Mouse (Mus musculus) liver, embryonic 11.5 days (tissue): Measurements from ENCODE around the gene Olfr1046. TPM values are rescaled to one million over a fixed set of nuclear protein-coding genes. Genes with fewer than 3 reads are reported as not detected.
"Not testable (repeated sequence)": the region's sequence is repeated elsewhere in the genome, so short reads cannot be mapped to it uniquely, and the experiment has no call there.

Source experiments
- ATAC-seq: fragments of 200-750 bp; cut with Nextera tagmentation; replicated peaks from 2 replicates; pipeline ENCODE4 v1.8.0; 2017; ENCODE audit warnings: moderate number of reproducible peaks, mild to moderate bottlenecking, moderate TSS enrichment, moderate library complexity; ENCODE audit not compliant: low FRiP score
- DNase-seq: peaks from one replicate; pipeline ENCODE4 v3.0.0-alpha.2; 2017; ENCODE audit warnings: low spot score
- H3K27ac ChIP-seq: fragments of 300-500 bp; sonication (generic); 2 replicates; pipeline ENCODE4 v1.5.1; 2014; ENCODE audit warnings: mild to moderate bottlenecking, low read depth, low read length, control low read depth
- H3K27me3 ChIP-seq: fragments of 300-500 bp; sonication (generic); replicated peaks from 2 replicates; pipeline ENCODE4 v1.6.1; 2014; ENCODE audit warnings: low read length, mixed read lengths; ENCODE audit not compliant: control insufficient read depth, insufficient read depth
- H3K36me3 ChIP-seq: fragments of 300-500 bp; sonication (generic); 2 replicates; pipeline ENCODE4 v1.6.1; 2014; ENCODE audit warnings: mild to moderate bottlenecking, low read length, moderate library complexity, mixed read lengths; ENCODE audit not compliant: control insufficient read depth, insufficient read depth
- H3K4me1 ChIP-seq: fragments of 300-500 bp; sonication (generic); replicated peaks from 2 replicates; pipeline ENCODE4 v1.6.1; 2014; ENCODE audit warnings: low read length, mixed read lengths; ENCODE audit not compliant: control insufficient read depth, insufficient read depth
- H3K4me2 ChIP-seq: fragments of 300-500 bp; sonication (generic); 2 replicates; pipeline ENCODE4 v1.6.1; 2014; ENCODE audit warnings: mild to moderate bottlenecking, control low read depth, moderate library complexity
- H3K4me3 ChIP-seq: fragments of 300-500 bp; sonication (generic); 2 replicates; pipeline ENCODE4 v1.5.1; 2014; ENCODE audit warnings: low read depth, low read length, control low read depth
- H3K9ac ChIP-seq: fragments of 300-500 bp; sonication (generic); 2 replicates; pipeline ENCODE4 v1.6.1; 2014; ENCODE audit warnings: low read depth, low read length, control low read depth
- H3K9me3 ChIP-seq: fragments of 300-500 bp; sonication (generic); 2 replicates; pipeline ENCODE4 v1.6.1; 2016; ENCODE audit warnings: low read length, inconsistent platforms, mixed read lengths; ENCODE audit not compliant: control insufficient read depth
- WGBS: fragments of 180-500 bp; shearing (Covaris S2); extraction: QIAGEN DNeasy Blood & Tissue Kit; methylation state at CpG from one replicate; pipeline ENCODE4 v1.1.7; 2014; 5-methylcytosine and 5-hydroxymethylcytosine counted together
- polyA plus RNA-seq: library from polyadenylated mRNA; unstranded; fragments of >200 nt; fragmentation: Nextera tagmentation; extraction: Ambion mirVana; gene quantifications from 2 replicates; pipeline ENCODE4 v1.2.1, GENCODE M21; 2014

The Olfr1046 gene
- polyA plus RNA-seq: not detected in 2 replicates

- WGBS: 63% methylated on average over 2 of the region's 2 CpGs
- ATAC-seq (no peak), DNase-seq (no peak)
- H3K4me1 ChIP-seq: no peaks in the 10 kb centered on the region
- H3K4me2 ChIP-seq: no peak within 1 kb of the TSS
- no peaks in the 10 kb centered on the region for H3K36me3 ChIP-seq
- no peaks in the 10 kb centered on the region for H3K9me3 ChIP-seq
- no peak within 1 kb of the TSS for H3K4me3 ChIP-seq
- no peak within 1 kb of the TSS for H3K9ac ChIP-seq
- H3K27ac ChIP-seq: no peak within 1 kb of the TSS
- no peaks in the 10 kb centered on the region for H3K27me3 ChIP-seq
These were observed at the start of gene Olfr1046 for GRCm38 (mm10) chr2:86219214-86219613. TSS of gene Olfr1046 (minus strand) at chr2:86219314.

DNA sequence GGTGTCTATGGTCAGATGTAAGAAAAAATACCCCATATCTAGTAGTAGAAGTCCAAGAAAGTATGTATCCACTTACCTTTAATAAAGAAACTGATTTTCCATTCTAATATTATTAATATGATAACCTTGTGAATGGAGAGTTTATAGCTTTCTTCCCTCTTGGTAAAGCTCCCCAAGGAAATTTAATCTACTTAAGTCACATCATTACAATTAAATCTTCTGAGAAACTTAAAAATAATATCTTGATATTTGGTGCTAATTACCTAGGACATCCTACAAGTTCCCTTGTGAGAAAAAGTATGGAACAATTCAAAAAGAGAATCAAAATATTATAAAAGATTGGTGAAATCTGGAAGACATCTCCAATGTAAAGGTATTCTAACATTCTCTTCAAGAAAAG lies 39.1 kb upstream of the Olfr1046 start, which contains the start of gene Olfr1049:
Gene Olfr1049, minus strand, starts transcription at position 101 of the 400 bp plus-strand sequence.
- not testable (repeated sequence) for H3K9ac ChIP-seq, H3K36me3 ChIP-seq, H3K4me1 ChIP-seq, ATAC-seq, H3K4me3 ChIP-seq, H3K4me2 ChIP-seq, H3K27ac ChIP-seq, H3K9me3 ChIP-seq, H3K27me3 ChIP-seq, DNase-seq

DNA sequence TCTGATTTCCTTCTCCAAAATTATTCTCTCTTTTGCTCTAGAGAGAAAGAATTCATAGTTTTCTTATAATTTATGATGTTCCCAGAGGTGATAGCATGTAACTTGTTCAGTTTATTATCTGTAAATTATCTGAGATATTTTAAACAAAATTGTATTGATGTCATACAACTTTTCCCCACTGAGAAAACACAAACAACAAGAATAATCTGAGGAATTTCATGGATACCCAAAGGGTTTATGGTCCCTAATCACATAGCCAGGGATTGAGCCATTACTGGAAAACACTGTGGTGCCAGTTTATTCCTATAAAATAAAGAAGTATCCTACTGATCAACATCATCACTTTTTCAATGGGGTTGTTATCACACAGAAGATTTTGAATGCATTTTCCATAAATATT lies 21.1 kb upstream of the Olfr1046 start, which contains the start of gene Olfr1048:
Gene Olfr1048, minus strand, starts transcription at position 101 of the 400 bp plus-strand sequence.
- Histone ChIP-seq H3K27ac (no peak within 1 kb of the TSS), H3K4me2 (no peak within 1 kb of the TSS), H3K36me3 (no peaks in the 10 kb centered on the region), H3K4me1 (no peaks in the 10 kb centered on the region), H3K9ac (no peak within 1 kb of the TSS), H3K27me3 (no peaks in the 10 kb centered on the region), H3K9me3 (no peaks in the 10 kb centered on the region), H3K4me3 (no peak within 1 kb of the TSS)
- DNase-seq: no peak
- no peak for ATAC-seq

DNA sequence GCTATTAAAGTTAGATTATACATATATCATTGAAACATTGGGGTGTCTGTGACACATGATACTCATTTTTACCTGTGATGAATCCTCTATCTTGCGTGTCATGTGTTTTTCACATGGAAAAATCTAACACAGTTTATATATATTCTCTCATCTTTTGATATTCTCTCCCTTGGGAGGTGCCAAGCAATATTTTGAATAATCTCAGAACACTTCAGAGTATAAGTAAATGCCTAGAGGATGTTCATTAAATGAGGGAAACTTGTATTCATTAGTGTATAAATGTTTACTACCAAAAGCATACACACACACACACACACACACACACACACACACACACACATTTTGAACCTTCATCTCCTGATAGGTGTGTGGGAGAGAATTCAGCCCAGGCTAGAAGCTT lies 12.2 kb upstream of the Olfr1046 start, which contains the start of gene Olfr1047:
Gene Olfr1047, minus strand, starts transcription at position 101 of the 400 bp plus-strand sequence.
- Histone ChIP-seq H3K27ac (no peak within 1 kb of the TSS), H3K9ac (no peak within 1 kb of the TSS), H3K36me3 (no peaks in the 10 kb centered on the region), H3K4me1 (no peaks in the 10 kb centered on the region), H3K4me3 (no peak within 1 kb of the TSS), H3K27me3 (no peaks in the 10 kb centered on the region), H3K9me3 (no peaks in the 10 kb centered on the region), H3K4me2 (no peak within 1 kb of the TSS)
- DNase-seq: no peak
- WGBS: 90% methylated on average over 1 of the region's 1 CpGs
- ATAC-seq: no peak

DNA sequence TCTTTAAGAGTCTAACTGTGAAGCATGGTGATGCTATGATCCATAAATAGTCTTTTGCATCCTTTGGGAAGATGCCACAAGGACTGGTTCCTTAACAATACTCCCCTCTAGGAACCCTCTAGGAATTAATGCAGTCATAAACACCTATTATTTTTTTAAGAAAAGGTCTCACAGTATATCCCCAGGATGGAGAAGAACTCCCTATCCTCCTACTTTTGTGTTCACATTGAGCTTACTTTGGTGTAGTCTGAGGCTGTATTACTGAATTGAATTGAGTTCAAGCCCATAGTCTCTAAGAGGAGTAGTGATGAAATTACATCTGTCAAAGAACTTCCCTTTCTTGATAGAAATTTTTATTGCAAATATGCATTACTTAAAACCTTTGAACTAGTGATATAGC lies 16.2 kb downstream of the Olfr1046 start, which contains the start of gene Olfr1045:
Gene Olfr1045, minus strand, starts transcription at position 101 of the 400 bp plus-strand sequence.
- Histone ChIP-seq H3K36me3 (no peaks in the 10 kb centered on the region), H3K27ac (no peak within 1 kb of the TSS), H3K9me3 (no peaks in the 10 kb centered on the region), H3K4me2 (no peak within 1 kb of the TSS), H3K27me3 (no peaks in the 10 kb centered on the region), H3K4me1 (no peaks in the 10 kb centered on the region), H3K4me3 (no peak within 1 kb of the TSS), H3K9ac (no peak within 1 kb of the TSS)
- no peak for ATAC-seq
- DNase-seq: no peak

- WGBS: 37% methylated on average over 1 of the region's 1 CpGs
- H3K4me1 ChIP-seq: no peaks in the 10 kb centered on the region
These were observed 23.3 kb downstream of the Olfr1046 start for GRCm38 (mm10) chr2:86195863-86196262.

GRCm38 (mm10) chr2:86185583-86185982 lies 33.5 kb downstream of the Olfr1046 start, which contains the start of gene Olfr52:
TSS of gene Olfr52 (minus strand) at chr2:86185683.
- H3K4me2 ChIP-seq: no peak within 1 kb of the TSS
- H3K9ac ChIP-seq: no peak within 1 kb of the TSS
- H3K9me3 ChIP-seq: no peaks in the 10 kb centered on the region
- no peaks in the 10 kb centered on the region for H3K27me3 ChIP-seq
- H3K27ac ChIP-seq: no peak within 1 kb of the TSS
- H3K36me3 ChIP-seq: no peaks in the 10 kb centered on the region
- no peaks in the 10 kb centered on the region for H3K4me1 ChIP-seq
- H3K4me3 ChIP-seq: no peak within 1 kb of the TSS
- ATAC-seq (no peak), DNase-seq (no peak)

More at GRCm38 (mm10) chr2:86195863-86196262, 23.3 kb downstream of the Olfr1046 start:
- no peak for ATAC-seq
- no peaks in the 10 kb centered on the region for H3K36me3 ChIP-seq
- no peak overlapping the region for H3K4me2 ChIP-seq
- no peaks in the 10 kb centered on the region for H3K27me3 ChIP-seq
- no peak overlapping the region for H3K27ac ChIP-seq
- H3K9ac ChIP-seq: no peak overlapping the region
- DNase-seq: no peak
- no peak overlapping the region for H3K4me3 ChIP-seq
- H3K9me3 ChIP-seq: no peaks in the 10 kb centered on the region

DNA sequence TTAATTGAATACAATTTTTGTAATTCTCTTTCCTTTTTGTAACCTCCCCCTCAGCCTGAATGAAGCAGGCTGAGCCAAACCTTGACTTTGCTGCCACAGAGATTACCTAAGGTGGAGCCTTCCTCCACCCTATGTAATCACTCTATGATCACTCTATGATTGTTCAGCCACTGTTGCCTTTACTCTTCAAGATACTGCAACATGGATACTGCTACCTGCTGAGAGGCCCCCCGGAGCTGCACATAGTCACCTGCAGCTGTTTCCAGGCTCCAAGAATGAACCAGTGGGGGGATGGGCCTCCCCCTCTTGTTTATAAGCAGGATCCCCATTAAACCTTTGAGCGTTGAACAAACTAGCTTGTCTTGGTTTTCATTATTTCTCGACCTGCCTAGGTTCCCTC lies 39.2 kb downstream of the Olfr1046 start:
- Histone ChIP-seq H3K4me1 (no peaks in the 10 kb centered on the region), H3K4me2 (no peak overlapping the region), H3K27ac (no peak overlapping the region), H3K4me3 (no peak overlapping the region), H3K36me3 (no peaks in the 10 kb centered on the region), H3K9me3 (no peaks in the 10 kb centered on the region), H3K9ac (no peak overlapping the region), H3K27me3 (no peaks in the 10 kb centered on the region)
- DNase-seq (no peak), ATAC-seq (no peak)
- 72% methylated on average over 3 of the region's 3 CpGs for WGBS

DNA sequence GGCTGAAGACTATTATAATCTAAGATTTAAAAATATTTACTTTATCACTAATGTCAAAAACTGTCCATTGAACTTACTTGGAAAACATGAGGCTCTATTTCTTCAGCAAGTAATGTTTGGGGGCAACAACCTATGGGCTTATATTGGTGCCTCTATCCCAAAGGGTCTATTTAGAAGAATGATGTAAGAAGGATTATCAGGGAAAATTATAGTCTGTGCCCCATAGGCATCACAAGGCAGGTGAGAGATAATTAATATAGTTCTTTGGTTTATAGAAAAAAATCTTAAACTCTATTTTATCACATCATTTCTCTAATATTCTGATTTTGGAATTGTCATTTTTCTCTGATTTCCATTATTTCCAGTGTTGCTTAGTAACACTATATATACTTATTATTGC lies 41.4 kb downstream of the Olfr1046 start, which contains the start of gene Olfr1044:
Gene Olfr1044, minus strand, starts transcription at position 101 of the 400 bp plus-strand sequence.
- no peaks in the 10 kb centered on the region for H3K27me3 ChIP-seq
- no peaks in the 10 kb centered on the region for H3K9me3 ChIP-seq
- no peaks in the 10 kb centered on the region for H3K4me1 ChIP-seq
- DNase-seq: no peak
- H3K4me3 ChIP-seq: no peak within 1 kb of the TSS
- no peak for ATAC-seq
- no peak within 1 kb of the TSS for H3K27ac ChIP-seq
- no peak within 1 kb of the TSS for H3K9ac ChIP-seq
- no peaks in the 10 kb centered on the region for H3K36me3 ChIP-seq
- H3K4me2 ChIP-seq: no peak within 1 kb of the TSS
